Mouse (Mus musculus) midbrain, embryonic 12.5 days (tissue): ENCODE results near the gene Synpr. TPM values are rescaled to one million over a fixed set of nuclear protein-coding genes. Genes with fewer than 3 reads are reported as not detected.

Experiments
- ATAC-seq: fragments of 200-750 bp; cut with Nextera tagmentation; 2 replicates; pipeline ENCODE4 v1.8.0; 2017; ENCODE audit warnings: low read depth, moderate TSS enrichment, moderate library complexity; ENCODE audit not compliant: low FRiP score
- H3K27ac ChIP-seq: fragments of 300-500 bp; sonication (generic); replicated peaks from 2 replicates; pipeline ENCODE4 v1.5.1; 2016; ENCODE audit warnings: mild to moderate bottlenecking
- H3K27me3 ChIP-seq: fragments of 300-500 bp; sonication (generic); 2 replicates; pipeline ENCODE4 v1.6.1; 2016; ENCODE audit warnings: mild to moderate bottlenecking
- H3K36me3 ChIP-seq: fragments of 300-500 bp; sonication (generic); 2 replicates; pipeline ENCODE4 v1.6.1; 2016
- H3K4me1 ChIP-seq: fragments of 300-500 bp; sonication (generic); 2 replicates; pipeline ENCODE4 v1.6.1; 2016
- H3K4me2 ChIP-seq: fragments of 300-500 bp; sonication (generic); replicated peaks from 2 replicates; pipeline ENCODE4 v1.6.1; 2016; ENCODE audit warnings: mild to moderate bottlenecking, moderate library complexity
- H3K4me3 ChIP-seq: fragments of 300-500 bp; sonication (generic); 2 replicates; pipeline ENCODE4 v1.5.1; 2016; ENCODE audit warnings: mild to moderate bottlenecking
- H3K9ac ChIP-seq: fragments of 300-500 bp; sonication (generic); replicated peaks from 2 replicates; pipeline ENCODE4 v1.6.1; 2016; ENCODE audit warnings: mild to moderate bottlenecking, moderate library complexity
- H3K9me3 ChIP-seq: fragments of 300-500 bp; sonication (generic); 2 replicates; pipeline ENCODE4 v1.6.1; 2016; ENCODE audit warnings: mild to moderate bottlenecking
- WGBS: fragments of 180-500 bp; shearing (Covaris S2); methylation state at CpG from one replicate; pipeline ENCODE4 v1.1.7; 2016; 5-methylcytosine and 5-hydroxymethylcytosine counted together
- polyA plus RNA-seq: library from polyadenylated mRNA; unstranded; fragments of >200 nt; fragmentation: Nextera tagmentation; extraction: Ambion mirVana; gene quantifications from 2 replicates; pipeline ENCODE4 v1.2.1, GENCODE M21; 2016

The Synpr gene
- polyA plus RNA-seq, 1 experiment from 2014 or later: 6.2 TPM

DNA sequence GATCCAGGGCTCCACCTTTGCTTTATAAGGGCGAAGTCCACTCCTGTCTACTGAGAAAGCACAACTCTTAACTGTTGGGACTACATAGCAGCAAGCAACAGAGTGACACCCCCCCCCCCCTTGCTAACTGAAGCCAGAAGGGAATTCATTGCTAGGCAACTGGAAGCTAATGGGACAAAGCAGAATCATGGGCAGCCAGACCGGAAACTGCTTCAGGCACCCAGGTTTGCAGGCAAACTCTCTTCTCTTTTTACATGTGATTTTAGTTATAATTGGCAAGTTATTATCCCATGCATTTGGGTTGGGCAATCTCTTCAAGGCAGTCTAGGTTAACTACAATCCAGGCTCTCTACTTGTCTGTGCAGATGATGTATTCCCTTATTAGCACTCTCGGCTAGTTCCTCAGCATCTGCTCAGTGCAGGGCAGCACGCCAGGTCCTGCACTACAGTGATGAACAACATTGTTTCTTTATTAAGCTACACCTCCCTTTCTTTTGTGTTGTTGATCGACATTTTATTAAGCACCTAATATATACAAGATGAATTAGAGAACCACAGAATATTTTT lies 72.6 kb downstream of the Synpr start:
- 74% methylated on average over 5 of the region's 5 CpGs for WGBS
- H3K4me2 ChIP-seq: no peak overlapping the region
- no peak for ATAC-seq
- no peak overlapping the region for H3K9ac ChIP-seq
- H3K27ac ChIP-seq: no peak overlapping the region
- no peaks in the 10 kb centered on the region for H3K9me3 ChIP-seq
- H3K4me3 ChIP-seq: no peak overlapping the region
- H3K4me1 ChIP-seq: 0 out of 2 replicates have a peak, but pooled peaks cover 5% of the 10 kb centered on the region
- H3K36me3 ChIP-seq: no peaks in the 10 kb centered on the region
- peaks cover 3% of the 10 kb centered on the region for H3K27me3 ChIP-seq

DNA sequence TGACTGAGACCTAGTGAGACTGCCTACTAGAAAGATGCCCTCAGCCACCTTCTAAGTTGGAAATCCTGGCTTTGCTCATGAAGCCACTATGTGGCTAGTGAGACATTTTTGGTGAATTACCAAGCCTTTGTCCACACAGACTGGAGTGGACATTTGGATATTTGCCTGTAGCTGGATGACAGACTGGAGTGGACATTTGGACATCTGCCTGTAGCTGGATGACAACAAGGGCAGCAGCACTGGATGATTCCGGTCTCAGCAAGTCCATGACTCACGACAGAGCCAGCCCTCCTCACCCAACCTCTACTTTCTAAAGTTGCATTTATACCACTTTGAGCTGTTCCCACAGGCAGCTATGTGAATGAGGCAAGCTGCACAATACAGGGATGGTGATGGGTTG lies 73.5 kb downstream of the Synpr start:
- WGBS: 80% methylated on average over 2 of the region's 2 CpGs
- Histone ChIP-seq H3K4me3 (no peak overlapping the region), H3K36me3 (no peaks in the 10 kb centered on the region), H3K9me3 (no peaks in the 10 kb centered on the region), H3K9ac (no peak overlapping the region), H3K27me3 (peaks cover 3% of the 10 kb centered on the region), H3K4me1 (0 out of 2 replicates have a peak, but pooled peaks cover 5% of the 10 kb centered on the region), H3K4me2 (no peak overlapping the region), H3K27ac (no peak overlapping the region)
- ATAC-seq: no peak

DNA sequence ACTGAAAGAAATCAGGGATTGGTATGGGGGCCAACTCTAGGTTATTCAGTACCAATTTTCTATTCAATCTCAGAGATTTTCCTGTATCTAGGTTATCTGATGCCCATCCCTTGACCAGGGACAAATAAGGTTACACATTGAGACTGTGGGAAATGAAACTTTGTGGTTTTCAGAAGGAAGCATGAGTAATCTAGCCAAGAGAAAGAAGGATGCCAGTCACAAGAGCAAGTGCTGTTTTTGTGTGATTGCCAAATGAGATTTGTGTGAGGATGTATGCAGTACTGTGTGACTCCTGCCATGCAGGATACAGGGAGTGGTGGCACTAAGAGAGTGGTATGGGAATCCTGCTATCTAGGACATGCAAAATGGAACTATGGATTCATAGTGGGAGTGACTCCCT lies 76.6 kb downstream of the Synpr start:
- H3K4me1 ChIP-seq: no peaks in the 10 kb centered on the region
- H3K9me3 ChIP-seq: no peaks in the 10 kb centered on the region
- no peak overlapping the region for H3K9ac ChIP-seq
- no peaks in the 10 kb centered on the region for H3K27me3 ChIP-seq
- no peak overlapping the region for H3K4me3 ChIP-seq
- H3K4me2 ChIP-seq: no peak overlapping the region
- H3K27ac ChIP-seq: no peak overlapping the region
- ATAC-seq: no peak
- H3K36me3 ChIP-seq: no peaks in the 10 kb centered on the region

DNA sequence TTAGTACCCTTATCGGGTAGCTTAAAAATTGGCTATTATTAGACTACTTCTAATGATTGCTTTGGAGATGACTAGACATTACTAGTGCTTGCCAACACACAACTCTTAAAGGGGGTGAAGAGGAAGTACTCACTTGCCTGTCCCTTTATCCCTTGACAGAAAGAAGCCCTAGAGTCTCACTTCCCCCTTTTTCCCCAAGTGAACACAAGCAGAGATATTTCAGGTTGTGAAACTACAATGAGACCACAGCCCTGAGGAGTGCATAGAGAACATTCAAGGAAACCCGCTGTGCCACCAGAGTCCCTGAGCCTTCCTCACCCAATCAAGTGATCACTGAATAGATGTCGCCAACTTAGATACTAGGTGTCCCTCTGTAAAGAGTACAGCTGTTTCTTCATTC lies 77.1 kb downstream of the Synpr start:
- Histone ChIP-seq H3K9ac (no peak overlapping the region), H3K27me3 (no peaks in the 10 kb centered on the region), H3K4me2 (no peak overlapping the region), H3K4me3 (no peak overlapping the region), H3K27ac (no peak overlapping the region), H3K36me3 (no peaks in the 10 kb centered on the region), H3K4me1 (no peaks in the 10 kb centered on the region), H3K9me3 (no peaks in the 10 kb centered on the region)
- no peak for ATAC-seq
- 88% methylated on average over 3 of the region's 3 CpGs for WGBS

DNA sequence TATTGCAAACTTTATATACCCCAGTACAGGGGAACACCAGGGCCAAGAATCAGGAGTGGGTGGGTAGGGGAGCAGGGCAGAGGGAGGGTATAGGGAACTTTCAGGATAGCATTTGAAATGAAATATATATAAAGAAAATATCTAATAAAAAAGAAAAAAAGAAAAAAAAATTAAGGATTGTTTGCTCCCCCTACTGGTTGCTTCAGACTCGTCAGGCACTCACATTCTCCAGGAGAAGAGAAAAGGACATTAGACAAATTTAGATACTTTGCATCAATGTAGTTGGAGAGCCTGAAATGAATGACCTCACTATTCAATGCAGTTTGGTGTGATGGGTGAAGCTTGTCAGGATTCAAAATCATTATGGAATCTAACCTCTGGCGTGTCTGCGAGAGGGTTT lies 83.7 kb downstream of the Synpr start:
- ATAC-seq: no peak
- no peak overlapping the region for H3K9ac ChIP-seq
- H3K9me3 ChIP-seq: no peaks in the 10 kb centered on the region
- H3K4me1 ChIP-seq: no peaks in the 10 kb centered on the region
- no peaks in the 10 kb centered on the region for H3K36me3 ChIP-seq
- H3K27ac ChIP-seq: no peak overlapping the region
- H3K4me2 ChIP-seq: no peak overlapping the region
- no peak overlapping the region for H3K4me3 ChIP-seq
- H3K27me3 ChIP-seq: no peaks in the 10 kb centered on the region
- WGBS: 74% methylated on average over 3 of the region's 3 CpGs

DNA sequence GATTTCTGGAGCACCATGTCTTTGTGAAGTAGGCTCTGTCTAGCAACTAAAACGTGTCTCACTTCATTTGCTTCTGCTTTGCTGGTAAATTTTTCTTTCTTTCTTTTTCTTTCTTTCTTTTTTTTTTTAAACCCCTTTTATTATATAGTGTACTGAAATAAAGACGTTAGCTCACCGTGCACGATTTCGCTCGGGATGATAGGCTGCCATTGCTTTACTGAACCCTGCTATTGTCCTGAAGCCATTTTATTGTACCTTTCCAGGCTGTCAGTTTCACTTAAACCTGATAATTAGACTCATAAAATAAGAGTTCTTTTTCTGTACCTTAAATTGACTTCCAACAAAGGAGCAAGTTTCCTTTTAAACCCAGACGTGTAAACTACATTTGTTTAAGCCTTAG lies 104.5 kb downstream of the Synpr start:
- Histone ChIP-seq H3K9ac (no peak overlapping the region), H3K27ac (no peak overlapping the region), H3K36me3 (no peaks in the 10 kb centered on the region), H3K9me3 (no peaks in the 10 kb centered on the region), H3K27me3 (no peaks in the 10 kb centered on the region), H3K4me3 (no peak overlapping the region), H3K4me2 (no peak overlapping the region), H3K4me1 (no peaks in the 10 kb centered on the region)
- no peak for ATAC-seq
- 66% methylated on average over 7 of the region's 7 CpGs for WGBS

DNA sequence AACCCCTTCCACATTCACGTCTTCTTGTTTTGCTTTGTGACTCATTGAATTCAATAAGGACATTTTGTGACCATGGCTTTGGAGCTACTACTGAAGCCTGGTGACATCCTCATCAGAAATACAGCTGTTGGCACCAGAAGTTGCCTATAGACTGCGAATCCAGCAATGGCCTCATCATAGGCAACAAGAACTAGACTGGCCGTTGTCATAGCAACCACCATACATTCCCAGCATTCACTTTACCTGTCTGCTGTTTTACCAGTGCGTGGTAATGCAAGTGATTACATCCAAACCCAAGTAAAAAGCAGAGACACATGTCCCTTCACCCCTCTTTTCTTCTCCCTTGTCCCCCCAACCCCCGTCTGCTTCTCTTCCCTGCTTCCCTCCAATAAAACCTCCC lies 105.4 kb downstream of the Synpr start:
- no peak overlapping the region for H3K9ac ChIP-seq
- 83% methylated on average over 5 of the region's 5 CpGs for WGBS
- H3K27me3 ChIP-seq: no peaks in the 10 kb centered on the region
- no peaks in the 10 kb centered on the region for H3K36me3 ChIP-seq
- no peaks in the 10 kb centered on the region for H3K4me1 ChIP-seq
- no peak overlapping the region for H3K4me3 ChIP-seq
- H3K27ac ChIP-seq: no peak overlapping the region
- no peak for ATAC-seq
- no peak overlapping the region for H3K4me2 ChIP-seq
- no peaks in the 10 kb centered on the region for H3K9me3 ChIP-seq

DNA sequence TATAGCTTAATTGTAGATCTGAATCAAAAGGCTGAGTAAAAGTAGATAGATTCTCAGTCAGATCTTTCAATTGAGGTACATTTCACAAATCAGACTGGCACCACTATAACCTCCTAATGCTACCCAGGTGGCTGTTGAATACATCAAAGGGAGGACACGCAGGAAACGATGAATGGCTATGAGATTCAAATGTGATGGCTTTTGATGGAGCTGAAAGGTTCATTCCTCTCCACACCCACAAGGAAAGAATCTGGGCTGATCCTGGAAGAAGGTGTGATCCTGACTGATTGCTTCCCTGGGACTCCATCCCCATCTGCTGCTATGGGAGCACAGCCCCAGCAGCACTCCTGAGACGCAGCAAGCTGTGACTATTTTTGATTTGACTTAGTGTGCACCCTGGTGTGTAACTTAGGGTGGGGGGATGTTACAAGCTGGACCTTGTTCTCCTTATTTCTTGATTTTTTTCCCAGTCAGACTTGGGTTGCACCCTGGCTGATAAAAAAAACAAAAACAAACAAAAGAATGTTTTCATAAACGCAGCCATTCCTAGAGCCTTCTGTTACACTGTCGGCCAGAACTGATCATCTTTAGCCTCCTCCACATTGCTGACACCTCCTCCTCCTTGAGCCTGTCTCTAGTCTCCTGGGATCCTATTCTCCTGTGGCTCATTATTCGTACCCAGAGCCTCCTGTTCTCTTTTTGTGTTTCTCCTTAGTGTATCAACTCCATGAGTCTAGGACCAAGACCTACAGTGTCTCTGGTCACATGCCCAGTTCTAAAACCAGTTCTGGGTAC lies 114.8 kb downstream of the Synpr start:
- H3K4me1 ChIP-seq: no peaks in the 10 kb centered on the region
- H3K9ac ChIP-seq: no peak overlapping the region
- no peak overlapping the region for H3K4me3 ChIP-seq
- H3K9me3 ChIP-seq: no peaks in the 10 kb centered on the region
- 56% methylated on average over 6 of the region's 6 CpGs for WGBS
- ATAC-seq: no peak
- no peaks in the 10 kb centered on the region for H3K27me3 ChIP-seq
- no peak overlapping the region for H3K27ac ChIP-seq
- no peak overlapping the region for H3K4me2 ChIP-seq
- no peaks in the 10 kb centered on the region for H3K36me3 ChIP-seq

DNA sequence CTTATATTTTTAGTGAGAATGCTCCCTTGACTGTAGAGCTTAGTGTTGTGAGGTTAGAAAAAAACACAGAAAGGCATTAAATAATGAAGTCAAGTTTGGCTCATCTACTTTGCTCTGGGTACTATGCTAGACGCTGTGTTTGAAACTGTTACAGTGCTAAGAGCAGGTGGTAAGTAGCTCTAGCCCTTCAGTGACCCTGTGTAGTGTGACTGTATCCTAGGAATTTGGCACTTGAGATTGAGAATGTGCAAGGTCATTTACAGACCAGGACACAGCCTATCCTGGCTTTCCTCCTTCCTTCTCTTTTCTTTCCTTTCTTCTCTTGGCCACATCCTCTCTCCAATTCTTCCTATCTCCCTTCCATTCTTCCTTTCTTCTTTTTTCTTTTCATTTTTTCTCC lies 127.1 kb downstream of the Synpr start:
- Histone ChIP-seq H3K4me3 (no peak overlapping the region), H3K27ac (no peak overlapping the region), H3K9me3 (no peaks in the 10 kb centered on the region), H3K4me1 (no peaks in the 10 kb centered on the region), H3K9ac (no peak overlapping the region), H3K4me2 (no peak overlapping the region), H3K36me3 (no peaks in the 10 kb centered on the region), H3K27me3 (no peaks in the 10 kb centered on the region)
- ATAC-seq: no peak
- 84% methylated on average over 1 of the region's 1 CpGs for WGBS

DNA sequence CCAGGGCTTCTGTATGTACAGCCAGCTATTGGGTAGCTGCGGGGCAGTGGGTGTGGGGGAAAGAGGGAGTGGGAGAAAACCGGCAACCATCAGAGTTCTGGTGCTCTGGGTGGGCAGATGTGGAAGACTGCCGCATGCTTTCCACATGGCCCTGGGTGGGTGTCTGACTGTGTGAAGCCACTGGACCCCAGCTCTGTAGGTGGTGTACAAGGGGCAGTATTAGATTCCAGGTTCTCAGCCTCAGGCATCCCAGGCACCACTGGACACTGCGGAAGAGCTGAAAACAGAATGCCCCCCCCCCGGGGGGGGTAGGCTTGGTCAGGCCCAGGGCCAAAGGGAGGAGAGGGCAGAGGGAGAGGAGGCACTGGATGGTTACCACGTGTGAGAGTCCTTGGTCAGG lies 156.1 kb downstream of the Synpr start:
- H3K4me3 ChIP-seq: no peak overlapping the region
- 78% methylated on average over 6 of the region's 6 CpGs for whole genome bisulfite sequencing
- H3K27me3 ChIP-seq: no peaks in the 10 kb centered on the region
- H3K36me3 ChIP-seq: no peaks in the 10 kb centered on the region
- peak; percentile 30; the same call in 1 of the 2 replicates for ATAC-seq
- no peaks in the 10 kb centered on the region for H3K9me3 ChIP-seq
- H3K27ac ChIP-seq: no peak overlapping the region
- no peak overlapping the region for H3K9ac ChIP-seq
- no peak overlapping the region for H3K4me2 ChIP-seq
- no peaks in the 10 kb centered on the region for H3K4me1 ChIP-seq

DNA sequence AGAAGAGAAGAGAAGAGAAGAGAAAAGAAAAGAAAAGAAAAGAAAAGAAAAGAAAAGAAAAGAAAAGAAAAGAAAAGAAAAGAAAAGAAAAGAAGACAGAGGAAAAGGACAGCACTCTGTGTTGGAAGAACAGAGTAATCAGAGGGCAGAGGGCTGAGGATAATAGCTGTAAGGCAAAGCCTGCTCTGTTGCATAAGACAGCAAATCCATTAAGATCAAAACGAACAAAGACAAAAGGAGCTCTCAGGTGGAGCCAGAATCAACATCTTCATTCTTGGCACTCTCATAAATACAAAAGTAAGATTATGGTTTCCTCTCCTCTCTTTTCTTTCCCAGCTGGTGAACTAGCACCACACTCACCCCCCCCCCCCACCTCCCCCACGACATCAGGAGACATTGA lies 160.3 kb downstream of the Synpr start:
- no peaks in the 10 kb centered on the region for H3K36me3 ChIP-seq
- no peaks in the 10 kb centered on the region for H3K9me3 ChIP-seq
- no peak for ATAC-seq
- WGBS: 3% methylated on average over 2 of the region's 2 CpGs
- H3K27ac ChIP-seq: no peak overlapping the region
- 0 out of 2 replicates have a peak, but pooled peaks cover 2% of the 10 kb centered on the region for H3K4me1 ChIP-seq
- H3K4me3 ChIP-seq: no peak overlapping the region
- H3K4me2 ChIP-seq: no peak overlapping the region
- no peaks in the 10 kb centered on the region for H3K27me3 ChIP-seq
- H3K9ac ChIP-seq: no peak overlapping the region

DNA sequence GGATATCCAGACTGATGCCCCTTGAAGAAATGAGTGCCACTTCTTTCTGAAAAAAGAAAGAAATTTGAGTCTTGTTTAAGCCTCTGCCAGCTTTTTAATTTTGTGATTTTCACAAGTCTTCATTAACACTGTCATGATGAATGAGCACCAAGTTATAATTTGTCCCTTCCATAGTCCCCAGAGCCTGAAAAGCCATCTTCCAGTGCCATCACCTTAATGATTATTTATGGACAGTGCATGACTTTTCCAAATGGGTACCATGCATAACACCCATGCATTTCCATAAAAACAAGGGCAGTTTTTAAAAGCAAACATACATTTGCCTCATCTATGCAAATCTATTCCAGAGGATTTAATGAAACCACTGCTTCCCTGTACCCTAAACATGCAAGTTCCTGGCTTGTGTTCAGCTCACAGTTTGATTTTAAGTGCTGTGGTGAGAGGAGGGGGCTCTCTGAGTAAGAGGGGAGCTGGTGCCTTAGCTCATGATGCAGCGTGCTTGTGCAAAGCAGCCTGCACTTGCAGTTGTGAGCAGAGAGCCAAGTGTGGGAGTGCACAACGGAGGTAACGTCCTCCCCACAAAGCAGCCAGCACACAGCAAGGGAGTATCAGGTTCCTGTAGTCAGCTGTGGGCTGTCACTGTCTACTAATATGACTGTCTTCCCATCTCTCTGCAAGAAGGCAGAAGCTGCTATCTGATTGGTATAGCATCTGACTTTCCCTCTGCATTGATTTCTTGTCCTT lies 169.1 kb downstream of the Synpr start:
- Histone ChIP-seq H3K27ac (no peak overlapping the region), H3K9ac (no peak overlapping the region), H3K9me3 (no peaks in the 10 kb centered on the region), H3K36me3 (no peaks in the 10 kb centered on the region), H3K4me3 (no peak overlapping the region), H3K4me1 (peaks cover 16% of the 10 kb centered on the region; the same call in 1 of the 2 replicates), H3K27me3 (no peaks in the 10 kb centered on the region), H3K4me2 (no peak overlapping the region)
- 52% methylated on average over 3 of the region's 3 CpGs for WGBS
- peak; percentile 48 for ATAC-seq
